In the genomic region with DNA sequence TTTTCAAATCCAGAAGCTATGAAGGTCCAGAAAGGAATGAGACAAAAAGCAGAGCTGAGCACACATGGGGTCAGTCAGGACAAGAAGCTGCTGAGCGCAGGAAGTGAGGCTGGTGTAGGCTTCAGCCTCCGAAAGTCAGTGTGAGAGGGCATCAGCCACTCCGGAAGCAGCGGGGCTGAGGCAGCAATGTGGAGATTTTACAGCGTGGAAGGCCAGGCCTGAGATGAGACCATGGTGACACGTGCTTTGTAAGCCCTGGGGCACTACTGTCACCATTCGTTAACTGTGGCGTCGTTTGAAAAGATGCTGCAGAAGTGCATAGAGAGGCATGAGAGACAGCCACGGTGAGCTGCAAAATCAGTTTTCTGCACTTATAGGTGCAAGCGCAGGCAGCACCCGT, we compare ENCODE assay signal across 25 mouse cellular contexts. TPM values are rescaled to one million over a fixed set of nuclear protein-coding genes. Genes with fewer than 3 reads are reported as not detected.
A peak's percentile ranks its signal among the peaks of the same experiment; 100 is the strongest.
DNase-seq lines count a peak whose midpoint lies in the region; ATAC-seq lines count a peak whose summit lies in the region.
"Had no signal": no experiment of that assay in that cellular context is flagged by ENCODE, and none has a peak within 500 bp of the region (broad histone marks: within the 10 kb centered on the region; RNA-seq: fewer than 3 reads in every experiment).

No protein-coding gene starts in this region.

- peaks cover 3% of the 10 kb centered on the region; the same call in 1 of the 2 replicates for H3K4me1 ChIP-seq in hindbrain, embryonic 16.5 days (ENCODE audit: control insufficient read depth, insufficient read depth, low read depth, low read length)
- H3K4me1 ChIP-seq in hindbrain, embryonic 13.5 days (replicated peaks) = peaks cover 9% of the 10 kb centered on the region; the same call in 1 of the 2 replicates
- peaks cover 4% of the 10 kb centered on the region for H3K4me1 ChIP-seq in neural tube, embryonic 15.5 days
- H3K4me1 ChIP-seq in midbrain, embryonic 16.5 days (ENCODE audit: control insufficient read depth, insufficient read depth, low read length) = peaks cover 3% of the 10 kb centered on the region; the same call in 1 of the 2 replicates
- H3K4me1 ChIP-seq: embryonic facial prominence, embryonic 12.5 days had no signal

- no peak overlapping the region for H3K4me3 ChIP-seq in hindbrain, embryonic 16.5 days (ENCODE audit: low read length)
- H3K4me3 ChIP-seq in hindbrain, embryonic 13.5 days = no peak overlapping the region
- H3K4me3 ChIP-seq in neural tube, embryonic 15.5 days (replicated peaks) = no peak overlapping the region
- no peak overlapping the region for H3K4me3 ChIP-seq in midbrain, embryonic 16.5 days (ENCODE audit: low read depth, low read length)
- H3K4me3 ChIP-seq: embryonic facial prominence, embryonic 12.5 days; heart, adult 2 months; heart, embryonic 13.5 days had no signal

- no peaks in the 10 kb centered on the region for H3K36me3 ChIP-seq in hindbrain, embryonic 16.5 days (ENCODE audit: control insufficient read depth, insufficient read depth, low read length)
- H3K36me3 ChIP-seq in hindbrain, embryonic 13.5 days = no peaks in the 10 kb centered on the region
- H3K36me3 ChIP-seq in neural tube, embryonic 15.5 days = no peaks in the 10 kb centered on the region
- no peaks in the 10 kb centered on the region for H3K36me3 ChIP-seq in midbrain, embryonic 16.5 days (ENCODE audit: control insufficient read depth, insufficient read depth, low read length)
- H3K36me3 ChIP-seq: embryonic facial prominence, embryonic 12.5 days; heart, embryonic 13.5 days had no signal

- H3K27me3 ChIP-seq in hindbrain, embryonic 16.5 days (replicated peaks; ENCODE audit: control insufficient read depth, insufficient read depth, low read length) = no peaks in the 10 kb centered on the region
- peaks cover 40% of the 10 kb centered on the region for H3K27me3 ChIP-seq in hindbrain, embryonic 13.5 days
- peaks cover 19% of the 10 kb centered on the region for H3K27me3 ChIP-seq in neural tube, embryonic 15.5 days (replicated peaks)
- no peaks in the 10 kb centered on the region; the same call in 1 of the 2 replicates for H3K27me3 ChIP-seq in midbrain, embryonic 16.5 days (ENCODE audit: control insufficient read depth, insufficient read depth, low read depth, low read length)

- H3K9me3 ChIP-seq in hindbrain, embryonic 16.5 days (ENCODE audit: control insufficient read depth, low read length) = no peaks in the 10 kb centered on the region; the same call in 1 of the 2 replicates
- H3K9me3 ChIP-seq in hindbrain, embryonic 13.5 days = no peaks in the 10 kb centered on the region
- no peaks in the 10 kb centered on the region for H3K9me3 ChIP-seq in neural tube, embryonic 15.5 days (replicated peaks)
- no peaks in the 10 kb centered on the region for H3K9me3 ChIP-seq in midbrain, embryonic 16.5 days (replicated peaks; ENCODE audit: control insufficient read depth, low read length, poor library complexity, severe bottlenecking)
- H3K9me3 ChIP-seq: embryonic facial prominence, embryonic 12.5 days; heart, embryonic 13.5 days had no signal

- peak; percentile 19; the same call in 1 of the 2 replicates for ATAC-seq in hindbrain, embryonic 16.5 days
- no peak for ATAC-seq in hindbrain, embryonic 13.5 days (ENCODE audit: low FRiP score)
- ATAC-seq in neural tube, embryonic 15.5 days (ENCODE audit: low FRiP score) = peak; percentile 31; the same call in 1 of the 2 replicates
- 0 out of 2 replicates have a peak, but pooled peaks have one; percentile 38 for ATAC-seq in midbrain, embryonic 16.5 days
- no peak for ATAC-seq in CD4-positive, CD25-positive, alpha-beta regulatory T cell, adult 4 months
- ATAC-seq: forebrain, embryonic 16.5 days; hindbrain, postnatal 0 days; Patski had no signal

- DNase-seq in neural tube, embryonic 10.5 days (ENCODE audit: extremely low spot score, low spot score) = no peak
- DNase-seq in T-cell, adult 2 months (ENCODE audit: low spot score) = no peak
- DNase-seq: adrenal gland, adult 8-10 months; adrenal gland, postnatal 36 days; cerebellum, adult 11-12 months; cerebellum, adult 9-10 months; cerebellum, postnatal 25 days; gastrocnemius, postnatal 10 days; heart, adult 2 months; heart, postnatal 36 days had no signal

- H3K4me2 ChIP-seq in hindbrain, embryonic 16.5 days (ENCODE audit: low read length) = no peak overlapping the region
- no peak overlapping the region for H3K4me2 ChIP-seq in hindbrain, embryonic 13.5 days
- H3K4me2 ChIP-seq in neural tube, embryonic 15.5 days = no peak overlapping the region
- H3K4me2 ChIP-seq in midbrain, embryonic 16.5 days (ENCODE audit: low read length) = no peak overlapping the region
- H3K4me2 ChIP-seq: embryonic facial prominence, embryonic 12.5 days; heart, embryonic 13.5 days had no signal

- no peak overlapping the region for H3K9ac ChIP-seq in hindbrain, embryonic 16.5 days (ENCODE audit: low read depth, low read length)
- H3K9ac ChIP-seq in hindbrain, embryonic 13.5 days = no peak overlapping the region
- no peak overlapping the region for H3K9ac ChIP-seq in neural tube, embryonic 15.5 days (replicated peaks)
- no peak overlapping the region for H3K9ac ChIP-seq in midbrain, embryonic 16.5 days (ENCODE audit: low read depth, low read length)
- H3K9ac ChIP-seq: embryonic facial prominence, embryonic 12.5 days; heart, embryonic 13.5 days had no signal

- no peak overlapping the region for H3K27ac ChIP-seq in hindbrain, embryonic 16.5 days (ENCODE audit: low read depth, low read length)
- H3K27ac ChIP-seq in hindbrain, embryonic 13.5 days = no peak overlapping the region
- H3K27ac ChIP-seq in neural tube, embryonic 15.5 days (replicated peaks) = no peak overlapping the region
- no peak overlapping the region for H3K27ac ChIP-seq in midbrain, embryonic 16.5 days (ENCODE audit: low read length)
- H3K27ac ChIP-seq: embryonic facial prominence, embryonic 12.5 days; heart, adult 2 months; heart, embryonic 13.5 days; hindbrain, postnatal 0 days had no signal

- 55% methylated on average over 12 of the region's 12 CpGs for WGBS in hindbrain, embryonic 16.5 days
- 52% methylated on average over 12 of the region's 12 CpGs for WGBS in hindbrain, embryonic 13.5 days
- WGBS in neural tube, embryonic 15.5 days = 43% methylated on average over 12 of the region's 12 CpGs
- 54% methylated on average over 12 of the region's 12 CpGs for WGBS in midbrain, embryonic 16.5 days

RNA-seq across cellular contexts. Expression of a gene that starts 5.9 kb away (rescaled TPM):
- 8.4 and 10.6 TPM in 2 replicates for polyA plus RNA-seq in hindbrain, embryonic 16.5 days (2015; fragmentation: Nextera tagmentation; extraction: Ambion mirVana)
- polyA plus RNA-seq in hindbrain, embryonic 13.5 days (2015; fragmentation: Nextera tagmentation; extraction: Ambion mirVana) = 9.8 and 11.0 TPM in 2 replicates
- 9.1 and 13.4 TPM in 2 replicates for polyA plus RNA-seq in neural tube, embryonic 15.5 days (2015; fragmentation: Nextera tagmentation; extraction: Ambion mirVana)
- polyA plus RNA-seq in midbrain, embryonic 16.5 days (2015; fragmentation: Nextera tagmentation; extraction: Ambion mirVana) = 6.6 and 6.7 TPM in 2 replicates
- polyA plus RNA-seq in CD4-positive, CD25-positive, alpha-beta regulatory T cell, adult 4 months (2017; shearing (Covaris generic)) = 10 to 100 TPM; 57.3 to 93.7 TPM

RNA-seq across cellular contexts. Expression of a gene that starts 21.5 kb away (rescaled TPM):
- polyA plus RNA-seq in hindbrain, embryonic 16.5 days (2015; fragmentation: Nextera tagmentation; extraction: Ambion mirVana) = 0.49 and 0.85 TPM in 2 replicates
- polyA plus RNA-seq in hindbrain, embryonic 13.5 days (2015; fragmentation: Nextera tagmentation; extraction: Ambion mirVana) = 1.4 TPM in 2 replicates
- polyA plus RNA-seq in neural tube, embryonic 15.5 days (2015; fragmentation: Nextera tagmentation; extraction: Ambion mirVana) = 1.1 and 2.0 TPM in 2 replicates
- polyA plus RNA-seq in midbrain, embryonic 16.5 days (2015; fragmentation: Nextera tagmentation; extraction: Ambion mirVana) = 0.43 and 0.86 TPM in 2 replicates
- polyA plus RNA-seq in CD4-positive, CD25-positive, alpha-beta regulatory T cell, adult 4 months (2017; shearing (Covaris generic)) = 1 to 10 TPM in 1 of 2 experiments, under 1 TPM in 1; 0.17 to 1.6 TPM
- polyA plus RNA-seq: C2C12; heart, postnatal 0 days had no signal

RNA-seq across cellular contexts. Expression of a gene that starts 23.3 kb away (rescaled TPM):
- 6.6 and 7.3 TPM in 2 replicates for polyA plus RNA-seq in hindbrain, embryonic 16.5 days (2015; fragmentation: Nextera tagmentation; extraction: Ambion mirVana)
- 29.2 and 40.2 TPM in 2 replicates for polyA plus RNA-seq in hindbrain, embryonic 13.5 days (2015; fragmentation: Nextera tagmentation; extraction: Ambion mirVana)
- polyA plus RNA-seq in neural tube, embryonic 15.5 days (2015; fragmentation: Nextera tagmentation; extraction: Ambion mirVana) = 41.2 and 50.1 TPM in 2 replicates
- 1.3 and 1.4 TPM in 2 replicates for polyA plus RNA-seq in midbrain, embryonic 16.5 days (2015; fragmentation: Nextera tagmentation; extraction: Ambion mirVana)
- not detected for polyA plus RNA-seq in CD4-positive, CD25-positive, alpha-beta regulatory T cell, adult 4 months (2017; shearing (Covaris generic))
- polyA plus RNA-seq: C2C12, Patski had no signal

RNA-seq across cellular contexts. Expression of a gene that starts 28.3 kb away (rescaled TPM):
- not detected in 2 replicates for polyA plus RNA-seq in hindbrain, embryonic 16.5 days (2015; fragmentation: Nextera tagmentation; extraction: Ambion mirVana)
- polyA plus RNA-seq in hindbrain, embryonic 13.5 days (2015; fragmentation: Nextera tagmentation; extraction: Ambion mirVana) = not detected in 2 replicates
- polyA plus RNA-seq in neural tube, embryonic 15.5 days (2015; fragmentation: Nextera tagmentation; extraction: Ambion mirVana) = 5.0 TPM in 1 of 2 replicates, not detected in the other
- polyA plus RNA-seq in midbrain, embryonic 16.5 days (2015; fragmentation: Nextera tagmentation; extraction: Ambion mirVana) = not detected in 2 replicates
- polyA plus RNA-seq in CD4-positive, CD25-positive, alpha-beta regulatory T cell, adult 4 months (2017; shearing (Covaris generic)) = 100 to 1,000 TPM; 213 to 324 TPM
- polyA plus RNA-seq: cortical plate, adult 2 months; embryonic facial prominence, embryonic 12.5 days; forebrain, embryonic 11.5 days; forebrain, embryonic 16.5 days; hindbrain, embryonic 11.5 days; hindbrain, postnatal 0 days; Patski had no signal

Comparison
In these comparisons a context has a peak if more than half of its experiments do, and no peak if none do; other contexts are left out.
1. ATAC-seq: peak in hindbrain, embryonic 16.5 days (single experiment), neural tube, embryonic 15.5 days (single experiment) and midbrain, embryonic 16.5 days (single experiment); none in hindbrain, embryonic 13.5 days (single experiment) and CD4-positive, CD25-positive, alpha-beta regulatory T cell, adult 4 months (single experiment).